Mouse (Mus musculus): Measurements from ENCODE around the gene Gm47985. TPM values are rescaled to one million over a fixed set of nuclear protein-coding genes. Genes with fewer than 3 reads are reported as not detected.
"Not testable (repeated sequence)": the region's sequence is repeated elsewhere in the genome, so short reads cannot be mapped to it uniquely, and the experiment has no call there.

Gene Gm47985
- total RNA-seq, 2 experiments from 2014 or later, result not detected

- H3K27ac ChIP-seq, result no peak overlapping the region
- no peak for TF ChIP-seq CTCF (conservative IDR thresholded peaks at IDR 0.05)
- no peak overlapping the region for H3K4me3 ChIP-seq
- DNase-seq (ENCODE audit: low spot score in 2 of 2), result no peak
Measured at GRCm38 (mm10) chr1:151157963-151158856, 24.1 kb upstream of the Gm47985 start.

- Histone ChIP-seq H3K4me3 (no peak overlapping the region), H3K27ac (no peak overlapping the region)
- no peak for DNase-seq (ENCODE audit: low spot score in 2 of 2)
- TF ChIP-seq CTCF (conservative IDR thresholded peaks at IDR 0.05), result no peak
Measured at GRCm38 (mm10) chr1:151158857-151159510, 23.4 kb upstream of the Gm47985 start.

DNA sequence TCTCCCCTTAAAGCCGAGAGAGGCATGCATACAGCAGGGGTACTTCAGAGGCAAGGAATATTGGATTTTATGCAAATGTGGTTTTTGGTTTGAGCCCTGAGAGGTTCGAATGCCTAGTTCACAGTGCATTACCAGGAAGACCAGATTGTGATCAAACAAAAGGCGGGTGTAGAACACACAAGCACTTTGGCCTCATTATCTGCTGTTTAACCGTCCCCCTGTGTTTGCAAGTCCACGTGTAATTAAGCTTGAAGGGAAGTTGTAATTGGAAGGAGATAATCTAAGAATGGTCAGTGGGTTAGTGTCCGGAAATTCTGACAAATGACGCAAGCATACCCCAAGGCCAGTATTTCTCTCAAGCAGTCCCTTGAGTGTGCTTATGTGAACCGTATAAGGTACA, 16.3 kb upstream of the Gm47985 start:
- DNase-seq (ENCODE audit: low spot score in 2 of 2), result no peak
- Histone ChIP-seq H3K4me3 (no peak overlapping the region), H3K27ac (no peak overlapping the region)
- no peak for TF ChIP-seq CTCF (conservative IDR thresholded peaks at IDR 0.05)

DNA sequence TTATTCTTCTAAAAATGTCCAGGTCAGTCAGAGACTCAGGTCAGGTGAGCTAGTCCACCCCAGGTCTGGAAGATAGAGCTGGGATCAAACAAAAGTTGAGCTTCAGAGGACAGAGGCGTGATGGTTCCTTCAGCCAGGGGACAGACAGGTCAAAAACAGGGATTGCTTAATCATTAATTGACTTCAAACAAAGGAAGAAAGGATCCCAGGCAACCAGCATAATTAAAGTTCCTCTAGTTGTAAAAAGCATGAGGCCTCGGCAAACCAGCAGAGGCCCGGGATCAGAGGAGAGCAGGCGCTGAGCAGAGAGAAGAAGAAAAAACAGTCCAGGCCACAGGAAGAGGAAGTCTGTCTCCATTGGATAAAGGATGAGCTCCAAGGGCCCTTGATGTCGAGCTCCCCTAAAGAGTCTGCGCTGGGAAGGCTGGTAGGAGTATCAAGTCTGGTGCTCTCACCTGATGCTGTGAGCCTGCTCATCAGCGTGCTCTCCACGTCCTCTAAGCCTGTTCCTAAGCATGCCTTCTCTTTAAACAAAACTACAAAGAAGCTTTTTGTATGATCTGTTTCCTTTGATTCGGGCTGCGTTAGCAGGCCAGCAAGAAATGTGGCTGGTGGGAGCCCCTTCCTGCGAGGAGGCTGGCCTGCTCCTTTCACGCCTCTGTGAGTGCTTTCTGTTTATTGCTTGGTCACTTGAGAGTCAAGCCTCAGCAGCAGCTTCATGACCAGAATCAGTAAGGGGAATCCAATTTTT, 14.9 kb upstream of the Gm47985 start:
- TF ChIP-seq CTCF (conservative IDR thresholded peaks at IDR 0.05), result no peak
- peak overlapping the region; percentile 23; the same call in 1 of the 2 replicates for H3K27ac ChIP-seq
- no peak for DNase-seq (ENCODE audit: low spot score in 2 of 2)

GRCm38 (mm10) chr1:151168637-151169036, 13.7 kb upstream of the Gm47985 start:
- Histone ChIP-seq H3K4me3 (no peak overlapping the region), H3K27ac (no peak overlapping the region)
- TF ChIP-seq CTCF (conservative IDR thresholded peaks at IDR 0.05), result no peak
- no peak for DNase-seq (ENCODE audit: low spot score in 2 of 2)

More for the DNA sequence above, 14.9 kb upstream of the Gm47985 start:
- H3K4me3 ChIP-seq, result no peak overlapping the region

DNA sequence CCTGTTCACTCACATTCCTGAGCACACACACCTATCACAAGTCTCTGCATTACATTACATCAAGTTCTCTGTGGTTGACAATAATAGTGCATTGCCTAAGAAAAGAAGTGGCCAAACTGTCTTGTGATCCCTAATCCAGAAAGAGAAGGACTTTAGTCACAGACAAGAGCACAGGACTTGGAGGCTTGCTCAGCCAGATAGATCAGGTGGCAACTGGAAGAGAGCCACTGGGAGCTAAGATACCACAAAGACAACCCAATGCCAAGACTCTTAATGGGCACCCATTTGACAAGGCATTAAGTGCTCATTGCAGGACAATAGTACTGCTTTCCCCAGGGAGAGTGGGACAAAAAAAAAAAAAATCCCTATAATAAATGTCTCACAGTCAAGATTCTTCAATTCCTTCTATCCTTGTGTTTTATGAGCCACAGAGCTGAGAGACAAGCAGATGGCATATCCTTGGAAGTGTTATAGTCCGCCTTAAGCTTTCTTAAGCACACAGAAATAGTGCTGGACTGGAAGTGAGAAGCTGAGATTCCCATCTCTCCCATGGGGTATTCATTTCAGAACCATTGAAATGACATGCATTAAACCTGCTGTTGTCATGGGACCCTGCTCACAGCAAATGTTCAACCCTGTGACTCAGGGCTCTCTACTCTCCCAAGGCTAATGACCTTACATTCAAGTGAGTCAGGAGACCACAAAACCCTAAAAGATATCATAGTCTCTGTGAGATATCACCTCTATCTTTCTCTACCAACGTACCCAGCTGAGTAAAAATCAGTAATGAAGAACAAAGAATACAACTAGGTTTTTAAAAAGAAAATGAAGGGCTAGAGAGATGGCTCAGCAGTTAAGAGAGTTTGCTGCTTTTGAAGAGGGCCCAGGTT, 10.5 kb upstream of the Gm47985 start:
- no peak for TF ChIP-seq CTCF (conservative IDR thresholded peaks at IDR 0.05)
- DNase-seq (ENCODE audit: low spot score in 2 of 2), result no peak
- H3K4me3 ChIP-seq, result no peak overlapping the region
- no peak overlapping the region for H3K27ac ChIP-seq

DNA sequence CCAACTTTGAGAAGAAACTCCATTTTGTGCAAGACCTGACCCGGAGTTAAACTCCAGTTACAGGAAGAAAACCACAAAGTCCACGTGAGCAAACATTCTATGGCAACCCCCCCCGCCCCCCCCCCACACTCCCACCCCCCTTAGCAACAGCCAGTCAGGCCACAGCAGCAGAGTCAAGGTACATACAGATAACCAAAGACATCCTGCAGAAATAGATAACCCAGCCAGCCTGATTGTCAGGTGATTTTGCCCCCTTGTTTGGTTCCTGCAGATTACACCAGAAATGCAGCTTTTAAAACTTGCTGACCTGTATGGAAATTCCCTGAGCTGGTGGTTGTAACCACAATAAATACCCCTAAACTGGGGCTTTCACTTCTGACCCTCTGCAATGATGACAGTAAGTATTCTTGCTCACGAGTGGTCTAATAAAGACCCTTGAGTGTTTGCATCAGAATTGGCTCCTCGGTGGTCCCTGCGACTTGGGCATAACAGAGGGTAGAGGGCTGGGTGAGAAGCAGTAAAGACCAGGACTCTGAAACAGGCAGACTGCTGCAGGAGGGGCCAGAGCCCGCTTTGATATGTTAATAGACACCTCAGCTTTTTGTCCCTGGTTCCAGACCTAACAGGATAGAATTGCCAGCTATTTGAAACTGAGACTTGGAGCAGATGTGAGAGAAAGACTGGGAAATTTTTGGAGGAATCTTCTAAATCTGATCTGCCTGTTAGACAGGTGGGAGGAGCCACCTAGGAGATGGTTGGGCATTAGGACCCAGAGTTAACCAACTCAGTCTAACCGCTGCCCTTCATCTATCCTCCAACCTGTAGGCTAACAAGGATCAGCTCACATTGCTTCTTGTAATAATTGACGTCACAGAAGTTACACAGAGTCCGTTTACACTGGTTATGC, 5.1 kb upstream of the Gm47985 start:
- H3K4me3 ChIP-seq, result peak overlapping the region; percentile 3; the same call in 1 of the 2 replicates
- no peak overlapping the region for H3K27ac ChIP-seq
- no peak for TF ChIP-seq CTCF (conservative IDR thresholded peaks at IDR 0.05)
- no peak for DNase-seq (ENCODE audit: low spot score in 2 of 2)

- Histone ChIP-seq H3K4me3 (peak overlapping the region; percentile 3; the same call in 1 of the 2 replicates), H3K27ac (no peak overlapping the region)
Measured at GRCm38 (mm10) chr1:151177937-151178271, 4.4 kb upstream of the Gm47985 start.

GRCm38 (mm10) chr1:151178505-151179083, 3.7 kb upstream of the Gm47985 start:
- no peak for TF ChIP-seq CTCF (conservative IDR thresholded peaks at IDR 0.05)
- DNase-seq (ENCODE audit: low spot score in 2 of 2), result no peak
- H3K27ac ChIP-seq, result no peak overlapping the region
- H3K4me3 ChIP-seq, result no peak overlapping the region

More at GRCm38 (mm10) chr1:151177937-151178271, 4.4 kb upstream of the Gm47985 start:
- no peak for DNase-seq (ENCODE audit: low spot score in 2 of 2)
- no peak for TF ChIP-seq CTCF (conservative IDR thresholded peaks at IDR 0.05)

- TF ChIP-seq CTCF (conservative IDR thresholded peaks at IDR 0.05), result no peak
- no peak for DNase-seq (ENCODE audit: low spot score in 2 of 2)
- Histone ChIP-seq H3K4me3 (no peak overlapping the region), H3K27ac (no peak overlapping the region)
Measured at GRCm38 (mm10) chr1:151180167-151180566, 2.2 kb upstream of the Gm47985 start.

GRCm38 (mm10) chr1:151186186-151186585, 3.8 kb downstream of the Gm47985 start:
- H3K4me3 ChIP-seq; DNase-seq (ENCODE audit: low spot score in 2 of 2); H3K27ac ChIP-seq: not testable (repeated sequence)

DNA sequence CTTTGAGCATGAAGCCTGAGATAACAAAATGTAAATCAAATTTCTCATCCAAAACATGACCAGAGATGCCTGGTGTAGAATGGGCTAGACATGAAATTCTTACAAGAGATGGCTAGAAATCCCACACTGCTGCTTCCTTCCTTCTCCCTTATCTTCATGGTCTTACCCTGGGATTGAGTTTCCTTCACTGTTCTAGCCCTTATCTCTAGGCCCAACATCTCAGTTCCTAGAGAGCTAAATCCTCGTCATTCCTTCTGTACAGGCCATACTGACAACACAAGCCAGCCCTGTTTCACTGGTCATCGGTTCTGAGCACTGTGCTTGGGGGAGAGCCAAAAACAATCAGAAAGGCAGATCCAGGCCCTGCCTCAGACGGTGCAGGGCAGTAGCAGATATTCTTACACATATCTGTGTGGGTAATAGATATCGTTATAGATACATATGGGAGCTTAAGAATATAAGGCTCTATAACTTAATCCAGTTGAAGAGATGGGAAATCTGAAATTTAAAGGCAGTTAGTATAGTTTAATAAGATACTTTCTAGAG, 4.6 kb downstream of the Gm47985 start:
- H3K27ac ChIP-seq; H3K4me3 ChIP-seq; DNase-seq (ENCODE audit: low spot score in 2 of 2): not testable (repeated sequence)
